Mouse (Mus musculus) midbrain, postnatal 0 days (tissue): ENCODE measurements around the gene Cep250. TPM values are rescaled to one million over a fixed set of nuclear protein-coding genes. Genes with fewer than 3 reads are reported as not detected.

Experiments
- ATAC-seq: fragments of 200-750 bp; cut with Nextera tagmentation; 2 replicates; pipeline ENCODE4 v1.8.0; 2017; ENCODE audit warnings: moderate number of reproducible peaks, mild to moderate bottlenecking, moderate TSS enrichment, moderate library complexity; ENCODE audit not compliant: low FRiP score
- DNase-seq: peaks from one replicate; pipeline ENCODE4 v3.0.0-alpha.2; 2015; ENCODE audit warnings: low spot score
- H3K27ac ChIP-seq: fragments of 300-500 bp; sonication (generic); 2 replicates; pipeline ENCODE4 v1.5.1; 2014; ENCODE audit warnings: low read depth, mild to moderate bottlenecking, low read length, mixed read lengths
- H3K27me3 ChIP-seq: fragments of 300-500 bp; sonication (generic); 2 replicates; pipeline ENCODE4 v1.6.1; 2014; ENCODE audit warnings: low read length, control low read depth, mixed read lengths; ENCODE audit not compliant: insufficient read depth
- H3K36me3 ChIP-seq: fragments of 300-500 bp; sonication (generic); 2 replicates; pipeline ENCODE4 v1.6.1; 2014; ENCODE audit warnings: low read length, control low read depth, mixed read lengths; ENCODE audit not compliant: insufficient read depth
- H3K4me1 ChIP-seq: fragments of 300-500 bp; sonication (generic); 2 replicates; pipeline ENCODE4 v1.6.1; 2014; ENCODE audit warnings: mild to moderate bottlenecking, control low read depth, antibody characterized with exemption, low read length, mixed read lengths; ENCODE audit not compliant: insufficient read depth
- H3K4me2 ChIP-seq: fragments of 300-500 bp; sonication (generic); 2 replicates; pipeline ENCODE4 v1.6.1; 2014; ENCODE audit warnings: low read depth, mild to moderate bottlenecking, low read length, mixed read lengths; ENCODE audit not compliant: poor library complexity, severe bottlenecking
- H3K4me3 ChIP-seq: fragments of 300-500 bp; sonication (generic); 2 replicates; pipeline ENCODE4 v1.5.1; 2014; ENCODE audit warnings: low read depth, mild to moderate bottlenecking, low read length, moderate library complexity
- H3K9ac ChIP-seq: fragments of 300-500 bp; sonication (generic); replicated peaks from 2 replicates; pipeline ENCODE4 v1.6.1; 2014; ENCODE audit warnings: mild to moderate bottlenecking, low read length, moderate library complexity, mixed read lengths; ENCODE audit not compliant: poor library complexity, severe bottlenecking
- H3K9me3 ChIP-seq: fragments of 300-500 bp; sonication (generic); 2 replicates; pipeline ENCODE4 v1.6.1; 2016; ENCODE audit warnings: low read length, control low read depth
- CTCF ChIP-seq: IDR thresholded peaks from 2 replicates; pipeline ENCODE4 v1.5.1; 2016; ENCODE audit warnings: antibody characterized with exemption, mild to moderate bottlenecking
- WGBS: fragments of 180-500 bp; shearing (Covaris S2); extraction: QIAGEN DNeasy Blood & Tissue Kit; methylation state at CpG from one replicate; pipeline ENCODE4 v1.1.7; 2014; 5-methylcytosine and 5-hydroxymethylcytosine counted together
- polyA plus RNA-seq: library from polyadenylated mRNA; unstranded; fragments of >200 nt; fragmentation: Nextera tagmentation; extraction: Ambion mirVana; gene quantifications from 2 replicates; pipeline ENCODE4 v1.2.1, GENCODE M21; 2015
- total RNA-seq: library from RNA; depleted of rRNA; stranded (reverse); fragments of >200 nt; gene quantifications from 2 replicates; pipeline ENCODE4 v1.2.3, GENCODE M21; 2014; rRNA removed

Cep250 gene
- total and polyA plus RNA-seq, 2 experiments from 2014 or later = 10.1 to 14.1 TPM

GRCm38 (mm10) chr2:156025482-156025881 is 69.2 kb downstream of the Cep250 start:
- TF ChIP-seq CTCF = no peak
- Histone ChIP-seq H3K9ac (no peak overlapping the region), H3K36me3 (no peaks in the 10 kb centered on the region), H3K27me3 (no peaks in the 10 kb centered on the region), H3K4me2 (no peak overlapping the region), H3K9me3 (no peaks in the 10 kb centered on the region), H3K4me3 (no peak overlapping the region), H3K4me1 (no peaks in the 10 kb centered on the region), H3K27ac (no peak overlapping the region)
- DNase-seq (peak; percentile 23), ATAC-seq (no peak)

GRCm38 (mm10) chr2:156039390-156039789 is 83.1 kb downstream of the Cep250 start:
- DNase-seq (no peak), ATAC-seq (no peak)
- no peak overlapping the region for H3K27ac ChIP-seq
- H3K4me1 ChIP-seq = no peaks in the 10 kb centered on the region
- TF ChIP-seq CTCF = no peak
- no peaks in the 10 kb centered on the region for H3K27me3 ChIP-seq
- no peaks in the 10 kb centered on the region for H3K9me3 ChIP-seq
- no peak overlapping the region for H3K4me2 ChIP-seq
- WGBS = 93% methylated on average over 3 of the region's 3 CpGs
- H3K9ac ChIP-seq = no peak overlapping the region
- no peaks in the 10 kb centered on the region for H3K36me3 ChIP-seq
- no peak overlapping the region for H3K4me3 ChIP-seq

- Histone ChIP-seq H3K27ac (no peak overlapping the region), H3K4me2 (no peak overlapping the region), H3K9me3 (no peaks in the 10 kb centered on the region), H3K27me3 (no peaks in the 10 kb centered on the region), H3K4me3 (no peak overlapping the region), H3K36me3 (no peaks in the 10 kb centered on the region), H3K4me1 (no peaks in the 10 kb centered on the region), H3K9ac (no peak overlapping the region)
- no peak for TF ChIP-seq CTCF
- DNase-seq (no peak), ATAC-seq (no peak)
- WGBS = 84% methylated on average over 8 of the region's 8 CpGs
These were observed 86.6 kb downstream of the Cep250 start for GRCm38 (mm10) chr2:156042903-156043302.

GRCm38 (mm10) chr2:156047929-156048328 is 91.7 kb downstream of the Cep250 start:
- H3K36me3 ChIP-seq = no peaks in the 10 kb centered on the region
- DNase-seq = no peak
- no peak overlapping the region for H3K4me2 ChIP-seq
- no peak overlapping the region for H3K27ac ChIP-seq
- H3K9me3 ChIP-seq = no peaks in the 10 kb centered on the region
- 11% methylated on average over 19 of the region's 19 CpGs for WGBS
- no peak for TF ChIP-seq CTCF
- H3K27me3 ChIP-seq = no peaks in the 10 kb centered on the region
- H3K4me1 ChIP-seq = no peaks in the 10 kb centered on the region
- no peak overlapping the region for H3K4me3 ChIP-seq
- no peak overlapping the region for H3K9ac ChIP-seq
- no peak for ATAC-seq

Other genes with a start within 250 kb of the Cep250 start
- 41.1 and 44.5 TPM in 2 replicates for gene Edem2, start 227.0 kb upstream of the Cep250 start, total RNA-seq
- gene Edem2, start 227.0 kb upstream of the Cep250 start, polyA plus RNA-seq = 33.0 and 35.7 TPM in 2 replicates
- not detected in 2 replicates for gene Gm17581, start 220.6 kb upstream of the Cep250 start, total RNA-seq
- gene Gm17581, start 220.6 kb upstream of the Cep250 start, polyA plus RNA-seq = not detected in 2 replicates
- 1.5 TPM in 2 replicates for gene Procr, start 205.3 kb upstream of the Cep250 start, total RNA-seq
- gene Procr, start 205.3 kb upstream of the Cep250 start, polyA plus RNA-seq = 2.5 and 2.9 TPM in 2 replicates
- gene Mmp24, start 181.1 kb upstream of the Cep250 start, total RNA-seq = 149 and 178 TPM in 2 replicates
- 12.3 and 14.1 TPM in 2 replicates for gene Mmp24, start 181.1 kb upstream of the Cep250 start, polyA plus RNA-seq
- 35.2 TPM in 2 replicates for gene BC029722, start 137.0 kb upstream of the Cep250 start, total RNA-seq
- 56.6 and 61.0 TPM in 2 replicates for gene BC029722, start 137.0 kb upstream of the Cep250 start, polyA plus RNA-seq
- 80.7 and 85.4 TPM in 2 replicates for gene Eif6, start 129.5 kb upstream of the Cep250 start, total RNA-seq
- 130 and 143 TPM in 2 replicates for gene Eif6, start 129.5 kb upstream of the Cep250 start, polyA plus RNA-seq
- not detected in 2 replicates for gene Fam83c, start 121.6 kb upstream of the Cep250 start, total RNA-seq
- gene Fam83c, start 121.6 kb upstream of the Cep250 start, polyA plus RNA-seq = 0.07 TPM in 1 of 2 replicates, not detected in the other
- 44.6 and 48.2 TPM in 2 replicates for gene Uqcc1, start 26.1 kb upstream of the Cep250 start, total RNA-seq
- gene Uqcc1, start 26.1 kb upstream of the Cep250 start, polyA plus RNA-seq = 55.0 and 58.9 TPM in 2 replicates
- not detected in 2 replicates for gene Gm15557, start 15.7 kb upstream of the Cep250 start, total RNA-seq
- gene Gm15557, start 15.7 kb upstream of the Cep250 start, polyA plus RNA-seq = not detected in 2 replicates
- gene Gdf5, start 11.1 kb upstream of the Cep250 start, total RNA-seq = 1.5 and 2.0 TPM in 2 replicates
- 0.69 and 1.2 TPM in 2 replicates for gene Gdf5, start 11.1 kb upstream of the Cep250 start, polyA plus RNA-seq
- 0.44 and 1.0 TPM in 2 replicates for gene 6430550D23Rik, start 51.5 kb downstream of the Cep250 start, total RNA-seq
- 0.27 and 0.75 TPM in 2 replicates for gene 6430550D23Rik, start 51.5 kb downstream of the Cep250 start, polyA plus RNA-seq
- gene Ergic3, start 51.6 kb downstream of the Cep250 start, total RNA-seq = 280 and 284 TPM in 2 replicates
- gene Ergic3, start 51.6 kb downstream of the Cep250 start, polyA plus RNA-seq = 467 and 547 TPM in 2 replicates
- 0.19 TPM in 1 of 2 replicates, not detected in the other for gene Fer1l4, start 96.5 kb downstream of the Cep250 start, total RNA-seq
- gene Fer1l4, start 96.5 kb downstream of the Cep250 start, polyA plus RNA-seq = not detected in 2 replicates
- gene Spag4, start 108.7 kb downstream of the Cep250 start, total RNA-seq = 8.1 and 15.2 TPM in 2 replicates
- 8.1 and 8.4 TPM in 2 replicates for gene Spag4, start 108.7 kb downstream of the Cep250 start, polyA plus RNA-seq
- gene Cpne1, start 155.5 kb downstream of the Cep250 start, total RNA-seq = 30.0 and 34.1 TPM in 2 replicates
- 13.7 and 13.8 TPM in 2 replicates for gene Cpne1, start 155.5 kb downstream of the Cep250 start, polyA plus RNA-seq
- gene Rbm12, start 155.5 kb downstream of the Cep250 start, total RNA-seq = 29.2 and 33.2 TPM in 2 replicates
- gene Rbm12, start 155.5 kb downstream of the Cep250 start, polyA plus RNA-seq = 17.2 and 19.8 TPM in 2 replicates
- gene Gm28036, start 170.6 kb downstream of the Cep250 start, total RNA-seq = 54.1 and 56.8 TPM in 2 replicates
- 10.1 and 10.8 TPM in 2 replicates for gene Gm28036, start 170.6 kb downstream of the Cep250 start, polyA plus RNA-seq
- 89.4 and 107 TPM in 2 replicates for gene Romo1, start 187.6 kb downstream of the Cep250 start, total RNA-seq
- gene Romo1, start 187.6 kb downstream of the Cep250 start, polyA plus RNA-seq = 521 and 552 TPM in 2 replicates
- 34.5 and 40.3 TPM in 2 replicates for gene Nfs1, start 187.7 kb downstream of the Cep250 start, total RNA-seq
- gene Nfs1, start 187.7 kb downstream of the Cep250 start, polyA plus RNA-seq = 34.9 and 38.5 TPM in 2 replicates
- 234 and 372 TPM in 2 replicates for gene Rbm39, start 223.8 kb downstream of the Cep250 start, total RNA-seq
- gene Rbm39, start 223.8 kb downstream of the Cep250 start, polyA plus RNA-seq = 387 and 466 TPM in 2 replicates
- 27.6 and 37.4 TPM in 2 replicates for gene Phf20, start 240.0 kb downstream of the Cep250 start, total RNA-seq
- gene Phf20, start 240.0 kb downstream of the Cep250 start, polyA plus RNA-seq = 108 and 116 TPM in 2 replicates